Mouse (Mus musculus) mouse trophoblast stem cell (cell line): ENCODE data around the gene Olfr692.
"Not testable (repeated sequence)": the region's sequence is repeated elsewhere in the genome, so short reads cannot be mapped to it uniquely, and the experiment has no call there.

Experiments used
- in situ Hi-C, 2 experiments: fragments of 300-500 bp; cut with MseI, MboI; formaldehyde crosslinking; loops; 2 replicates in 1 of 2; 3 replicates in 1 of 2; pipeline ENCODE4 v1.15.1; 2025

Olfr692 gene

GRCm38 (mm10) chr7:105367930-105368329 is at the start of gene Olfr692:
Gene Olfr692 (plus strand): TSS chr7:105368230.
- in situ Hi-C loops = no loop called here

GRCm38 (mm10) chr7:105325302-105325701 is 42.7 kb upstream of the Olfr692 start:
- in situ Hi-C loops = loop anchor here in 1 of 2 experiments (5.0 kb wide), 1 partner anchor 52 kb away; the partner anchor contains the start of gene Gm5901

DNA sequence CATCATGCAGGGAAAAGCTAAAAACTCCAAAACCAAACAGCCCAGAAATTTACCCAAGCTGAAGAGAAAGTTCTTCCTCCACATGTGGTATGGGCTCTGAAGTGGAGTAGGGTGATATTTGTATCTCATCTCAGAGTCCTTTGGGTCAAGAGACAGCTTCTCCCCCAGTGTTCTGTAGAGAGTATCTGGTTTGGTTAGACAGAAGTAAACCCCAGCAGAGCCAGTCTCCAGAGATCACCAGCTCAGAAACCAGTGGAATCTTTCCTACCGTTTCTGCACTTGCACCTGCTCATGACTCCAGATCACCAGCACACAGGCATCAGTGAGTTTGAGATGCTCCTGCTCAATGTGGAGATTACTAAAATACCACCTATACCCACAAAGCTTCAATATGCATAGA is 34.0 kb upstream of the Olfr692 start, which contains the start of gene Olfr690:
Gene Olfr690, minus strand, starts transcription at position 101 of the 400 bp plus-strand sequence.
- in situ Hi-C loops = no loop called here

GRCm38 (mm10) chr7:105342170-105342569 is 25.9 kb upstream of the Olfr692 start, which contains the start of gene Olfr691:
Gene Olfr691 (minus strand): TSS chr7:105342270.
- in situ Hi-C loops = no loop called here

GRCm38 (mm10) chr7:105342752-105343151 is 25.3 kb upstream of the Olfr692 start:
- in situ Hi-C loops = no loop called here

DNA sequence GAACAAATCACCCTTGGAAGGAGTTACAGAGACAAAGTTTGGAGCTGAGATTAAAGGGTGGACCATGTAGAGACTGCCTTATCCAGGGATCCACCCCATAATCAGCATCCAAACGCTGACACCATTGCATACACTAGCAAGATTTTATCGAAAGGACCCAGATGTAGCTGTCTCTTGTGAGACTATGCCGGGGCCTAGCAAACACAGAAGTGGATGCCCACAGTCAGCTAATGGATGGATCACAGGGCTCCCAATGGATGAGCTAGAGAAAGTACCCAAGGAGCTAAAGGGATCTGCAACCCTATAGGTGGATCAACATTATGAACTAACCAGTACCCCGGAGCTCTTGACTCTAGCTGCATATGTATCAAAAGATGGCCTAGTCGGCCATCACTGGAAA is 12.0 kb upstream of the Olfr692 start:
- in situ Hi-C loops = not testable (repeated sequence)

GRCm38 (mm10) chr7:105356487-105356886 is 11.5 kb upstream of the Olfr692 start:
- in situ Hi-C loops = not testable (repeated sequence)

DNA sequence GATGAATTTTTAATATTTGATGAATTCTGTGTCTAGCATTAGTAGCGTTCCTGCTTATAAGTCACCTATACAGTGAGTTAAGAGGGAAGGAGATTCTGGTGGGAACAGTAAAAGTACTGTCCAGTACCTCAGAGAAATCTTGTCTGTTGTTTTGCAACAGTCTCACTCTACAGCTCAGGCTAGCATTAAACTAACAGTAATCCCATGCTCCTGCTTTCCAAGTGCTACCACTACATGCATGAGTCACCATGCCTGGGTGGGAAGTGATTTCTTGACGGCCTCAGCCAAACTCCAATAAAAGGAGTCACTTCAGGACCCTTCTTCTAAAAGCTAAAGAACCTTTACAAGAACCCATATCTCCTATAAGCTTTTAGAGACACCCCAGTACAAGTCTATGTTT is 6.3 kb upstream of the Olfr692 start:
- in situ Hi-C loops = no loop called here

- in situ Hi-C loops = no loop called here
Observed at GRCm38 (mm10) chr7:105367268-105367667, 762 bp upstream of the Olfr692 start.

- in situ Hi-C loops = no loop called here
Observed at GRCm38 (mm10) chr7:105368521-105368920, 491 bp downstream of the Olfr692 start.

DNA sequence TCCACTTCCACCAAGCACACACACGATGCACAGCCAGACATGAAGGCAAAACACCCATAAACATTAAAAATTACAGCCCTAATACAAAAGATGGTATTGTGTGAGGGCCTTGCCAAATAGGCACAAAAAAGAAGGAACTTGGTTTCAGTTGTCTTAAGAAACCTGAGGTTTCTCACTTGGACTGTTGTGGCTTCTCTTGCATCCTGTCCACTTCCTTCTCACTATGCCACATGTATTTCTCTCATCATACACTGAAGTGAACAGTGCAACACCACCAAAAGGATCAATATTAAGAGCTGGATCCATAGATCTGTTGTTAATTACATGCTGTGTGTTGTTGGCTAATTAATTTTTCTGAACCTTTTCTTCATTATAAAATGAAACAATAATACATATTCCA is 4.9 kb downstream of the Olfr692 start:
- in situ Hi-C loops = no loop called here

- in situ Hi-C loops = no loop called here
Observed at GRCm38 (mm10) chr7:105373509-105373908, 5.5 kb downstream of the Olfr692 start.

- in situ Hi-C loops = no loop called here
Observed at GRCm38 (mm10) chr7:105373976-105374375, 5.9 kb downstream of the Olfr692 start.

DNA sequence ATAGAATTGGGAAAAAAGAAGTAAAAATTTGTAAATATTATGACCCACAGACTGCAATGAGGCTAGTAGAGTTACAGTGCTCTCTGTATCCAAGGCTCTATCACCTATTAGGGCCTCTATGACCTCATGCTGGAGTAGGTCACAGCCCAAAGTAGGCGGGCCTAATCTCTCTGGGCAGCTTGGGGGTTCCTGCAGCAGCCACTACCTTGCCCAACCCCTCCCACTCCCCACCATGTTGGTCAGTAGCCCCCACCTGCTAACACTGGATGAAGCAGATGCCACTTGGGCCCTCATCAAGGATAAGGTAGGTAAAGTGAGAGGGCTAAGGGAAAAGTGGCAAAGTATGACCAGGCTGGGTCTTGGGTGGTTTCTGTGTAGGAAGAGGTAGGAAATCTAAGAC is 6.8 kb downstream of the Olfr692 start, which contains the start of gene Gm5901:
Gene Gm5901, plus strand, starts transcription at position 173 of the 400 bp plus-strand sequence.
- in situ Hi-C loops = loop anchor here in 1 of 2 experiments (5.0 kb wide), 1 partner anchor 48 kb away; no protein-coding TSS in a partner anchor

DNA sequence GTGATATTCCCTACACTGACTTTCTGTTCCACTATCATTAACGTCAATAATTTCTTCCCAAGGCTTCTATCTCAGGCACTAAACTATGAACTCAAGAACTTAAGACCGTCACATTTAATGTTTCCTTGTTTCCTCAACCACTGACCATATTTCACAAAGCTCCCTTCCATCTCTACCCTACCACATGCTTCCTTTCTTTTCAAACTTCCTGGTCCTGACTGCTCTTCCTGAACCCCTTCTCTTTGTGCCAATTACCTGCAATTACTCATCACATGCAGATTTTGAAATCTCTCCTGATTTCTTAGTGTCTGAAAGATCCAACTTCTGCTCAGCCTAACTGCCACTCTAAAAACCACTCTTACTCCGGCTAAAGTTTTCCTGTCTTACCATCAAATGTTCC is 12.3 kb downstream of the Olfr692 start:
- in situ Hi-C loops = no loop called here

DNA sequence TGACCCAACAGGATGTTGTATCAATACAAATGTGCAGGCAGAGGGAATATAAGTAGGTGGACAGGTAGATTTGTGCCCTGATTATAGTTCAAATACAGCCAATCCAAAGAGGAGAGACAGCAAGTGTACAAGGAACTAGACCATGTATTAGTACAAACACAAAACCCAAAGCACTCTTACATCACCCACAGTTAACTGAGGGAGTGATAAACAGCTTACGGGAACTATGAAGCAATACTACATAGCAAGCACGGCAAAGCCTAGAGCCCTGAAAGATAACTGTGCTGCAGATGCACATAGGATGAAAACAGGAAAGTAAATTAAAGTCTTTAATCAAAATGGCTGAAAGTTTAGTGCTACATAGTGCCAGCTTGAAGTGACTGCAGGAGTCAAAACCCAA is 19.7 kb downstream of the Olfr692 start:
- in situ Hi-C loops = no loop called here

- in situ Hi-C loops = no loop called here
Observed at GRCm38 (mm10) chr7:105390236-105390635, 22.2 kb downstream of the Olfr692 start.

DNA sequence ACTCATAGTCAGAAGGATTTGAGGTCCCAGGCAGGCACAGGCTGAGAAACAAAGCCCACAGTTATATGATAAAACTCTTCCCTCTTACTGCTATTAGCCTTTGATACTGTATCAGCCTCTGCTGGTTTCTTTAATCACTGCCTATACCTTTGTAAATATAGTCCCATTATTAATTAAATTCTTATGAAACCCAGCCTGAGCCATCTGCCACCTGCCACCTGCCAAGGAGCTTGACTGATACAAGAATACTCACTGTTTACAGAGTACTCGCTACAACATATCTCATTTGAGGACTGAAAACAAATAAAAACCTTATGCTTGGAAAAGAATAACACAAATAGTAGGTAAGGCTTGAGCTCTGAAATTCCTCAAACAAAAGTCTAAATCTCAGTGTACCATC is 26.6 kb downstream of the Olfr692 start:
- in situ Hi-C loops = no loop called here

DNA sequence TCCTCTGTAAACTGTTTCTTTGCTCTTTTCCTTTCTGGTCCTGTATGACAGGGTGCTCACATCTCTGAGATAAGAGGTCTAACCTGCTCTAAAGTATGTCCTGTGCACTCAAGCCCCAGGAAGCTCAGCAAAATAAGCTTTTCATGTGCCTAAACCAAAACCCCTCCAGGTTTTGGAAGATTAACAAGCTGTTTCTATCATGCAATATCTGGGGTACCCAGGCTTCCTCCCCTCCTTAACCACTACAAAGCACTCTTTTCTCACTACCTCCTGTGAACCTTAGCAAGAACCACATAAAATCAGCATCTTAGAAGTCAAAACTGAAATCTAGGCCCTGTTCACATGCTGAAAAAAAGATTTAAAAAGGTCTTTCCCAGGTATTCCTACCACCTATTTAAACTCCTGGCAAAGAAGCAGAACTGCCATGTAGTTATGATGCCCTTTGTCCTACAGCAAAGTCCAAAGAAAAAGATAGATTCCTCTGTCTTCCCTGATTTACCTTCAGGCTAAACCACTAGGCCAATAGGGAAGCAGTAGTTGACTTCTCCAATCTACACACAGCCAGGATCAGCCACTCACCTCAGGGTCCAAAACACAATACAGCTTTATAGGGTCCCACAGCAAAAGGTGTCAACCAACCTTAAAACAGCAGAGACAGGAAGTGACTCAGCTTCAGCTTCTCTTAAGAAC is 27.2 kb downstream of the Olfr692 start:
- in situ Hi-C loops = no loop called here

DNA sequence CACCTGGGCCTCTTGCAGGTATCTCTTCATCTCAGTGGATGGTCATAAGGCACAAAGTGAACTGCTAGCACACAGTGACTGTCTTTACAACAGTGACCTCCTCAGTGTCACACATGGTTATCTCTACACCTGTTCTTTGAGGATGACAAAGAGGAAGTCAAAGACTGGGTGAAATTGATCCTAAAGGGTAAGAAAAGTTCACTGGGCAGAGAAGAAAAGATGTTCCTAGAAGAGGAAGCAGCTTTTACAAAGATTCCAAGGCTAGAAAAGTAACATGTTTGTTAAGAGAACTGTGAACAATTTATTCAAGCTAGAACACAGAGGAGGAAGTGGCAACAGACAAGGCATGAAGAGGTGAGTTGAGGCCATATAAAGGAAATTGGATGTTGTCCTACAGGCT is 28.1 kb downstream of the Olfr692 start:
- in situ Hi-C loops = no loop called here

DNA sequence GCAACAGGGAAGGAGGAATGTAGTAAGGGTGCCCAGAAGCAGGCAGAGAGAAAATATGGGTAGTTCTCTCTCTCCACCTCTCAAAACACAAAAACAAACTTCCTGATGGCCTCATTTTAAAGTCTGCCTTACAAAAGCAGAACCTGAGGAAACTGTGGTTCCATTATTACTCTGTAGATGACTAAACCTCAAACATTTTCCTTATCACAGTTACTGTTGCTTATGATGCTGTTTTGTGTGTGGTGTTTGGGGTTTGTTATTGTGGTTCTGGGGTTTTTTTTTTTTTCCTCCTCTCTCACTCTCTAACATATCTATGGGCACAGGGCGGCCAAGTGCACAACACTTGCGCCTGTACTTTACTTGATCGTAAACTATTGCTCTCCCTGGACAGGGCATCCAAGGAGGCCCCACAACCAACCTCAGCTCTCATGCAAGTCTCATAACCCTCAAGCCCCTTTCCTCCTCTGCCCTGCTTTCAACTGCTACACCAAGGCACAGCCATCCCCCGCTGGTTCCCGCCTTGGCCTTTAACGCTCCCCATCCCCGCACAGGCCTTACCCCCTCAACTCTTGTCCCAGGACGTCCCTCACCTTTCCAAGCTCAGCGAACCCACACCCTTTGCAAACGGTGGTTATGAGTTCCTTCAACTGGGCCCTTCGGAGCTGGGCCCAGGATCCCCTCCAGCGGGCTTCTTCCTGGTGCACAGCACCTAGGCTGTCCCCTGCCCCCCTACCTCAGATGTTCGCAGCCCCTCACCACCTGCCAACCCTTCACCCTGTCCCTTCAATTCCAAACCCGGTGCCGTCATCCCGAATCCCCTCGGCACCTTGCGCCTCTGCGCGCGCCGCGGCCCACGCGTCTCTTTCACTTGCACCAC is 31.3 kb downstream of the Olfr692 start:
- in situ Hi-C loops = no loop called here

DNA sequence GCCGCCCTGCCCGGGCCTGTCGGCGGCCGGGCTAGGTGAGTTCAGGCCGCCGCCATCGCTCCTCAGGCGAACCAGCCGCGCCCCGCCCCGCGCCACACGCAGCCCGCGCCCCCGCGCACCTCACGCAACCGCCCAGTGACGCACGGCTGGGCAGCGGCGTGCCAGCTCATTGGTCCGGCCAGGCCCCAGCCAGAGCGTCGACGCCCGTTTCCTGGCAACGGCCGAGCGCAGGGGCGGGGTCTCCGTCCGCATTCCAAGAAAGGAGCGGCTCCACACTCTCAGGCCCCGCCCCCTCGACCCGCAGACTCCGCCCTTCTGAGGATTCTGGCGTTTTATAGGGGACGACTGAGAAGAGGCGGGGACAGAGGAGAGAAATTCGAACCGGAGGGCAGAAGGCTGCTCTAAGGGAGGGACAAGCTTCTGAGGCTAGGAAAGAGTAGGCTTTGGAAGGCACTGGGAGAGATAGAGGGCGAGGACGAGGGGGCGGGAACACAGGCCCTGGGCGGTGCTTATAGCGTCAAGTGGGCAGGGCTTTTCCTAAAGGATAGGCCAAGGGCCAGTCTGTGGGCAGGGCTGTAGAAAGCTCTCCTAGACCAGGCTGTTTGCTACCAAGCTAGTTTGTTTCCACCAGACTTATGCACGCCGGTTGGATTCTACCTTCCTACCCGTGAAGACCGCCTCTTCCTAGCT is 32.0 kb downstream of the Olfr692 start, which contains the start of gene Fam160a2:
Gene Fam160a2, minus strand, starts transcription at position 120 of the 690 bp plus-strand sequence.
- in situ Hi-C loops = loop anchor here (10.0 kb wide), 2 partner anchors 115 to 215 kb away; no protein-coding TSS in a partner anchor
